Mouse (Mus musculus) liver, embryonic 14.5 days (tissue): ENCODE measurements around the gene Glt8d1. TPM values are rescaled to one million over a fixed set of nuclear protein-coding genes. Genes with fewer than 3 reads are reported as not detected.

ENCODE experiments used
- ATAC-seq: fragments of 200-750 bp; cut with Nextera tagmentation; 2 replicates; pipeline ENCODE4 v1.8.0; 2017; ENCODE audit warnings: moderate number of reproducible peaks, mild to moderate bottlenecking, moderate library complexity; ENCODE audit not compliant: insufficient read depth
- DNase-seq, 3 experiments: peaks; one replicate each; pipeline ENCODE4 v3.0.0-alpha.2; 2012 to 2013; ENCODE audit warnings: low read depth in 3 of 3, low spot score in 3 of 3
- H3K27ac ChIP-seq: fragments of 300-500 bp; sonication (generic); 2 replicates; pipeline ENCODE4 v1.5.1; 2014; ENCODE audit warnings: moderate library complexity, mild to moderate bottlenecking, control low read depth, inconsistent platforms
- H3K27me3 ChIP-seq: fragments of 300-500 bp; sonication (generic); 2 replicates; pipeline ENCODE4 v1.6.1; 2014; ENCODE audit warnings: mild to moderate bottlenecking, low read length, moderate library complexity; ENCODE audit not compliant: control insufficient read depth, insufficient read depth
- H3K36me3 ChIP-seq: fragments of 300-500 bp; sonication (generic); replicated peaks from 2 replicates; pipeline ENCODE4 v1.6.1; 2014; ENCODE audit warnings: low read depth; ENCODE audit not compliant: control insufficient read depth, insufficient read depth
- H3K4me1 ChIP-seq, 2 experiments: fragments of 200-500 bp in 1 of 2; fragments of 300-500 bp in 1 of 2; sonication (generic) in 1 of 2; replicated peaks; 2 replicates each; pipeline ENCODE4 v1.6.1; 2012 to 2014; ENCODE audit warnings: antibody characterized with exemption in 1 of 2, inconsistent platforms in 1 of 2, low read length in 1 of 2; ENCODE audit not compliant: control insufficient read depth in 2 of 2, insufficient read depth in 2 of 2
- H3K4me2 ChIP-seq: fragments of 300-500 bp; sonication (generic); 2 replicates; pipeline ENCODE4 v1.6.1; 2014; ENCODE audit warnings: low read depth, mild to moderate bottlenecking, control low read depth, moderate library complexity
- H3K4me3 ChIP-seq, 2 experiments: fragments of 200-500 bp in 1 of 2; fragments of 300-500 bp in 1 of 2; sonication (generic) in 1 of 2; 2 replicates each; pipeline ENCODE4 v1.5.1; 2012 to 2014; ENCODE audit warnings: low read depth in 2 of 2, low read length in 2 of 2, mild to moderate bottlenecking in 2 of 2, control low read depth in 1 of 2, inconsistent platforms in 1 of 2, moderate library complexity in 1 of 2; ENCODE audit not compliant: insufficient read depth in 1 of 2
- H3K9ac ChIP-seq: fragments of 300-500 bp; sonication (generic); replicated peaks from 2 replicates; pipeline ENCODE4 v1.6.1; 2014; ENCODE audit warnings: mild to moderate bottlenecking, control low read depth, moderate library complexity
- H3K9me3 ChIP-seq: fragments of 300-500 bp; sonication (generic); 2 replicates; pipeline ENCODE4 v1.6.1; 2016; ENCODE audit warnings: low read length, mixed read lengths; ENCODE audit not compliant: control insufficient read depth
- CTCF ChIP-seq: IDR thresholded peaks from 2 replicates; pipeline ENCODE4 v1.5.1; 2016; ENCODE audit warnings: antibody characterized with exemption, low read depth, control low read depth
- EP300 ChIP-seq: IDR thresholded peaks from 2 replicates; pipeline ENCODE4 v1.6.1; 2016; ENCODE audit warnings: antibody characterized with exemption, low read depth
- WGBS: fragments of 180-500 bp; shearing (Covaris S2); extraction: QIAGEN DNeasy Blood & Tissue Kit; methylation state at CpG from one replicate; pipeline ENCODE4 v1.1.7; 2014; ENCODE audit not compliant: insufficient replicate concordance; 5-methylcytosine and 5-hydroxymethylcytosine counted together
- polyA plus RNA-seq, 2 experiments: library from polyadenylated mRNA; depleted of rRNA in 1 of 2; stranded (reverse) in 1 of 2; unstranded in 1 of 2; fragments of >200 nt; fragmentation: Nextera tagmentation in 1 of 2; extraction: Ambion mirVana in 1 of 2; gene quantifications; 2 replicates each; pipeline versions ENCODE4 v1.2.1 to v1.2.3; 2012 to 2014

Gene Glt8d1
- polyA plus RNA-seq, 2 experiments = 17.7 to 18.4 TPM

DNA sequence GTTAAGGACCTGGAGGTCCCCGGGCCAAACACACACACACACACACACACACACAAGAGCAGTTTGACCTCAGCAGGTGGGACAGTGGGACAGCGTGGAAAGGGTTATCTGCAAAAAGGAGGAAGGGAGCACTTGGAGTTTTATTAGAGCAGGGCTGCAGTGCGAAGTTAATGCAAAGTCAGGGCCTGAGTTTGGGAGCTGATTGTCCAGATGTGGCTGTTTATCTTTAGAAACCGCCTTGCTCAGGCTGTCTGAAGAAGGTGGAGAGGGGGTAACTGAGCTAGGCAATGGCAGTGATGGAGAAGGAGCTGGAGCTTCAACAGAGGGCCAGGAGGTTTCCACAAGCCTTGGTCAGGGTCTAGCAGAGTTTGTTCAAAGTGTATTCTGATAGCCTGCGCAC, 5.6 kb downstream of the Glt8d1 start:
- Histone ChIP-seq H3K36me3 (peaks cover 18% of the 10 kb centered on the region), H3K27ac (peak overlapping the region; percentile 36; the same call in 1 of the 2 replicates), H3K27me3 (no peaks in the 10 kb centered on the region), H3K4me3 (no peak overlapping the region), H3K9me3 (no peaks in the 10 kb centered on the region), H3K4me2 (no peak overlapping the region), H3K9ac (no peak overlapping the region), H3K4me1 (peaks cover 7 to 15% of the 10 kb centered on the region in 2 experiments)
- TF ChIP-seq EP300 (peak; percentile 51), CTCF (no peak)
- no peak for DNase-seq
- ATAC-seq = peak; percentile 72
- WGBS = 48% methylated on average over 5 of the region's 5 CpGs

DNA sequence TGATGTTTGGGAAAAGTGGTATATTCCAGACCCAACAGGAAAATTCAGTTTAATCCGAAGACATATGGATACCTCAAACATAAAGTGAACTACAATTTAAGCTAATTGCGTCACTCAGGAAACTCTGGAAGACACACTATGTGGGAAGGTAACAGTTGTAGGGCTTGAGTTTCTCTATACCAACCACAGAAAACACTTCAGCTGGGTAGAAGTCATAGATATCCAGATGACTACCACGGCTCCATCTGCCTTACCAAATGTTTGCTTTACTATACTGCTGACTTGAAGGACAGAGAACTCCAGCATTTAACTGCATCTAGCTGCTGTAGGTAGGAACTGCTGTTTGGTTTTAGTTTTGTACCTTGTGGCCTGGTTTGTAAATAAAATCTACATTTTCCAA, 10.4 kb downstream of the Glt8d1 start:
- Histone ChIP-seq H3K4me3 (no peak overlapping the region), H3K9me3 (no peaks in the 10 kb centered on the region), H3K27me3 (no peaks in the 10 kb centered on the region), H3K36me3 (peaks cover 66% of the 10 kb centered on the region), H3K27ac (no peak overlapping the region), H3K4me2 (no peak overlapping the region), H3K4me1 (peaks cover 9 to 12% of the 10 kb centered on the region in 2 experiments), H3K9ac (no peak overlapping the region)
- ATAC-seq = no peak
- no peak for DNase-seq
- whole genome bisulfite sequencing = 74% methylated on average over 3 of the region's 3 CpGs
- no peak for TF ChIP-seq CTCF
- TF ChIP-seq EP300 = no peak

DNA sequence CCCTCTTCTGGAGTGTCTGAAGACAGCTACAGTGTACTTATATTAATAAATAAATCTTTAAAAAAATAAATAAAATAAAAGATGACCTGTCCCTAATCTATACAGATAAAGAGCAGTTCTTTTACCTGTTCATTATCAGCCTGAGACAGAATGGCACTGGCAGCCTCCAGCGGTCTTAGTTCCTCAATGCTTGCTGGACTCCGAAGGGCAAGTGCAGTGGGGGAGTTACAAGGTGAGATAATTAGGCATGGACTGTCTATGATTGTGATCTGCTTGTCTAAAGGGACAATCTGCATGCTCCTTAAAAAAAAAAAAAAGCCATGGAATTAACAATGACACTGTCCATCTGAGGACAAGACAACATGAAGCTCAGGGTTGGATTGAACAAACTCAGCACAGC, 12.7 kb downstream of the Glt8d1 start:
- H3K4me1 ChIP-seq = peaks cover 13 to 14% of the 10 kb centered on the region in 2 experiments
- H3K27me3 ChIP-seq = no peaks in the 10 kb centered on the region
- no peak overlapping the region for H3K9ac ChIP-seq
- 71% methylated on average over 2 of the region's 2 CpGs for WGBS
- no peak overlapping the region for H3K4me3 ChIP-seq
- H3K4me2 ChIP-seq = no peak overlapping the region
- TF ChIP-seq CTCF (no peak), EP300 (no peak)
- DNase-seq (no peak), ATAC-seq (no peak)
- no peak overlapping the region for H3K27ac ChIP-seq
- peaks cover 69% of the 10 kb centered on the region for H3K36me3 ChIP-seq
- no peaks in the 10 kb centered on the region for H3K9me3 ChIP-seq

DNA sequence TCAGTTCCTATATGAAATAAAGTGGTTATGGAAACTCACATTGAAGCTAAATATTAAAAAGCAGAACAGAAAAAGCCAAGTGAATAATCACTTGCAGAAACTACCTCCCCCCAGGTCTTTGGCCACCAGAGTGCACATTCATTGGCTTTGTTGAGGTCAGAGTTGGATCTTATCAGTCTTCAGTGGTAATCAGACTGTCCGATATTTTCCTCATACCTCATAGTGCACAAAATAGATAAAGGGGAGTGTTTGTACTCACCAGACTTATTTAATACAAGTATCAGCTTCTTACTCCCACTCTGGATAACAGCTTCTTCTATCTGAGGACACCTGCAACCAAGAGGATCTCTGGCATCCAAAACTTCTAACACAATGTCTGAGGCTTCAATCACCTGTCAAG, 14.9 kb downstream of the Glt8d1 start:
- DNase-seq = no peak
- H3K27ac ChIP-seq = no peak overlapping the region

DNA sequence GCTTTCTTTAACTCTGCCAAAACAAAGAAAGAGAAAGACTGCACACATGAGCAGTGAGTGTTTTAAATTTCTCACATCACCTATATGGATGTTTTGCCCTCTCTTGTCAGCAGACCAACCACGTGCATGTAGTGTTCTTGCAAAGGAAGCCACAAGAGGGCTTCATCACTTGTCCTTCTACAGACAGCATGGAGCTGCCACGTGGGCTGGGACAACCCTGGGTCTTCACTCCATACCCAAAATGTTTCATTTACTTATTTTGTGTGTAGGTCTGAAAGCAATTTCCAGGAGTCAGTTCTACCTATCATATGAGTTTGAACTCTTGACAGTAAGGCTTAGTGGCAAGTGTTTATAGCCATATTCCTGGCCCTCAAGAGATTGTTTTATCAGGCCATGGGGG, 16.7 kb downstream of the Glt8d1 start:
- Histone ChIP-seq H3K4me2 (peak overlapping the region; percentile 80), H3K9ac (peak overlapping the region; percentile 94), H3K4me3 (peak overlapping the region; percentile 75 to 87), H3K4me1 (peaks cover 23 to 26% of the 10 kb centered on the region in 2 experiments), H3K27me3 (no peaks in the 10 kb centered on the region), H3K36me3 (peaks cover 48% of the 10 kb centered on the region), H3K9me3 (no peaks in the 10 kb centered on the region), H3K27ac (peak overlapping the region; percentile 33)
- no peak for ATAC-seq
- no peak for TF ChIP-seq EP300
- TF ChIP-seq CTCF = peak; percentile 61
- 0% methylated on average over 2 of the region's 2 CpGs for WGBS
- peak in 1 of 3 experiments; percentile 48 for DNase-seq

More for the DNA sequence above, 14.9 kb downstream of the Glt8d1 start:
- no peak for ATAC-seq
- Histone ChIP-seq H3K9me3 (no peaks in the 10 kb centered on the region), H3K4me1 (peaks cover 19 to 20% of the 10 kb centered on the region in 2 experiments), H3K9ac (no peak overlapping the region; the same call in 1 of the 2 replicates), H3K27me3 (no peaks in the 10 kb centered on the region), H3K4me3 (no peak overlapping the region), H3K36me3 (peaks cover 61% of the 10 kb centered on the region), H3K4me2 (peak overlapping the region; percentile 80)
- WGBS = 8% methylated on average over 1 of the region's 1 CpGs
- TF ChIP-seq EP300 = no peak
- TF ChIP-seq CTCF = no peak
